Comparison of ENCODE assay signal across 9 mouse cellular contexts in genomic region chr17:31535871-31536629, GRCm38 (mm10). TPM values are rescaled to one million over a fixed set of nuclear protein-coding genes. Genes with fewer than 3 reads are reported as not detected.
A peak's percentile ranks its signal among the peaks of the same experiment; 100 is the strongest.
DNase-seq lines count a peak whose midpoint lies in the region; ATAC-seq and TF ChIP-seq lines count a peak whose summit lies in the region.
"Had no signal": no experiment of that assay in that cellular context is flagged by ENCODE, and none has a peak within 500 bp of the region (broad histone marks: within the 10 kb centered on the region; RNA-seq: fewer than 3 reads in every experiment).

No protein-coding gene starts in this region.

- H3K9ac ChIP-seq in ES-Bruce4 (ENCODE audit: low read depth, poor library complexity, severe bottlenecking) = 0 out of 2 replicates have a peak overlapping the region, but pooled peaks have one; percentile 12
- no peak overlapping the region for H3K9ac ChIP-seq in hindbrain, embryonic 15.5 days
- H3K9ac ChIP-seq in midbrain, embryonic 14.5 days (replicated peaks; ENCODE audit: low read length) = no peak overlapping the region
- H3K9ac ChIP-seq: liver, embryonic 15.5 days had no signal

- H3K27me3 ChIP-seq in ES-Bruce4 (ENCODE audit: control insufficient read depth, insufficient read depth, low read length, poor library complexity, severe bottlenecking) = no peaks in the 10 kb centered on the region
- H3K27me3 ChIP-seq in hindbrain, embryonic 15.5 days = no peaks in the 10 kb centered on the region
- no peaks in the 10 kb centered on the region for H3K27me3 ChIP-seq in midbrain, embryonic 14.5 days (ENCODE audit: control insufficient read depth, insufficient read depth, low read length)
- H3K27me3 ChIP-seq: liver, embryonic 15.5 days had no signal

- WGBS in hindbrain, embryonic 15.5 days = 14% methylated on average over 8 of the region's 8 CpGs
- 16% methylated on average over 8 of the region's 8 CpGs for WGBS in midbrain, embryonic 14.5 days

- 0 out of 2 replicates have a peak, but pooled peaks have one; percentile 3 for TF ChIP-seq EP300 in ES-Bruce4 (IDR thresholded peaks at IDR 0.05; ENCODE audit: insufficient read depth, low read depth, low read length)

- DNase-seq in brain, embryonic 18.5 days (ENCODE audit: low read depth, low spot score) = peak; percentile 75
- DNase-seq in gastrocnemius, postnatal 10 days = peak; percentile 73
- DNase-seq in layer of hippocampus, postnatal 36 days = peak; percentile 77 to 80
- DNase-seq in midbrain, embryonic 14.5 days = peak; percentile 81
- DNase-seq in testis, postnatal 14 days (ENCODE audit: low spot score) = peak; percentile 57
- DNase-seq in spleen, postnatal 36 days (ENCODE audit: low spot score in 2 of 2) = no peak

- H3K27ac ChIP-seq in ES-Bruce4 (ENCODE audit: insufficient read depth, low read length) = peak overlapping the region; percentile 67
- peak overlapping the region; percentile 89 for H3K27ac ChIP-seq in hindbrain, embryonic 15.5 days (replicated peaks)
- H3K27ac ChIP-seq in midbrain, embryonic 14.5 days (replicated peaks; ENCODE audit: low read depth, low read length) = peak overlapping the region; percentile 91
- H3K27ac ChIP-seq: liver, embryonic 15.5 days had no signal

- peak overlapping the region; percentile 43 for H3K4me3 ChIP-seq in ES-Bruce4 (ENCODE audit: low read depth, low read length)
- H3K4me3 ChIP-seq in hindbrain, embryonic 15.5 days = no peak overlapping the region
- H3K4me3 ChIP-seq in midbrain, embryonic 14.5 days (replicated peaks; ENCODE audit: low read depth, low read length) = no peak overlapping the region
- H3K4me3 ChIP-seq: liver, embryonic 15.5 days had no signal

- H3K4me1 ChIP-seq in ES-Bruce4 (ENCODE audit: control insufficient read depth, insufficient read depth, low read length) = peaks cover 6% of the 10 kb centered on the region
- peaks cover 16% of the 10 kb centered on the region for H3K4me1 ChIP-seq in hindbrain, embryonic 15.5 days (replicated peaks)
- peaks cover 12% of the 10 kb centered on the region for H3K4me1 ChIP-seq in midbrain, embryonic 14.5 days (ENCODE audit: control insufficient read depth, insufficient read depth, low read length)

- no peak for TF ChIP-seq POLR2A in ES-Bruce4 (IDR thresholded peaks at IDR 0.05; ENCODE audit: insufficient read depth, low read length)

- no peaks in the 10 kb centered on the region for H3K36me3 ChIP-seq in ES-Bruce4 (ENCODE audit: control insufficient read depth, insufficient read depth, low read length, poor library complexity, severe bottlenecking)
- H3K36me3 ChIP-seq in hindbrain, embryonic 15.5 days = peaks cover 9% of the 10 kb centered on the region; the same call in 1 of the 2 replicates
- peaks cover 7% of the 10 kb centered on the region for H3K36me3 ChIP-seq in midbrain, embryonic 14.5 days (ENCODE audit: control insufficient read depth, insufficient read depth, low read length)

- peak overlapping the region; percentile 11 for H3K4me2 ChIP-seq in hindbrain, embryonic 15.5 days
- 0 out of 2 replicates have a peak overlapping the region, but pooled peaks have one; percentile 18 for H3K4me2 ChIP-seq in midbrain, embryonic 14.5 days (ENCODE audit: low read length)
- H3K4me2 ChIP-seq: liver, embryonic 15.5 days had no signal

- TF ChIP-seq CTCF in ES-Bruce4 (IDR thresholded peaks at IDR 0.05; ENCODE audit: low read depth, low read length) = no peak

- ATAC-seq in hindbrain, embryonic 15.5 days (ENCODE audit: low FRiP score, low read depth) = peak; percentile 92
- peak; percentile 84 for ATAC-seq in midbrain, embryonic 14.5 days (ENCODE audit: low FRiP score, low TSS enrichment)

- H3K9me3 ChIP-seq in ES-Bruce4 (replicated peaks; ENCODE audit: control insufficient read depth, insufficient read depth, low read length, poor library complexity, severe bottlenecking) = no peaks in the 10 kb centered on the region
- H3K9me3 ChIP-seq in hindbrain, embryonic 15.5 days = no peaks in the 10 kb centered on the region
- H3K9me3 ChIP-seq in midbrain, embryonic 14.5 days (ENCODE audit: control insufficient read depth, low read length) = no peaks in the 10 kb centered on the region
- H3K9me3 ChIP-seq: liver, embryonic 15.5 days had no signal

RNA-seq across cellular contexts. Expression of gene Ndufv3, which starts 16.1 kb away (rescaled TPM):
- polyA plus RNA-seq in ES-Bruce4 (2011; ENCODE audit: insufficient read depth, insufficient read length, low read depth, missing spikeins) = 116 and 122 TPM in 2 replicates
- 100 to 1,000 TPM; 426 to 454 TPM for total RNA-seq in gastrocnemius, postnatal 10 days (2021)
- polyA plus RNA-seq in hindbrain, embryonic 15.5 days (2015; fragmentation: Nextera tagmentation; extraction: Ambion mirVana) = 445 and 471 TPM in 2 replicates
- total RNA-seq in layer of hippocampus, postnatal 36 days (2021) = 100 to 1,000 TPM; 267 to 275 TPM
- 419 and 525 TPM in 2 replicates for polyA plus RNA-seq in midbrain, embryonic 14.5 days (2014; fragmentation: Nextera tagmentation; extraction: Ambion mirVana)

RNA-seq across cellular contexts. Expression of gene Wdr4, which starts 16.3 kb away (rescaled TPM):
- polyA plus RNA-seq in ES-Bruce4 (2011; ENCODE audit: insufficient read depth, insufficient read length, low read depth, missing spikeins) = 24.0 and 25.0 TPM in 2 replicates
- total RNA-seq in gastrocnemius, postnatal 10 days (2021) = 10 to 100 TPM in 1 of 2 experiments, 1 to 10 TPM in 1; 8.9 to 11.0 TPM
- 37.2 and 38.1 TPM in 2 replicates for polyA plus RNA-seq in hindbrain, embryonic 15.5 days (2015; fragmentation: Nextera tagmentation; extraction: Ambion mirVana)
- 10 to 100 TPM; 19.5 to 22.6 TPM for total RNA-seq in layer of hippocampus, postnatal 36 days (2021)
- polyA plus RNA-seq in midbrain, embryonic 14.5 days (2014; fragmentation: Nextera tagmentation; extraction: Ambion mirVana) = 32.2 and 40.3 TPM in 2 replicates

RNA-seq across cellular contexts. Expression of gene Pknox1, which starts 28.5 kb away (rescaled TPM):
- 42.7 and 52.9 TPM in 2 replicates for polyA plus RNA-seq in ES-Bruce4 (2011; ENCODE audit: insufficient read depth, insufficient read length, low read depth, missing spikeins)
- total RNA-seq in gastrocnemius, postnatal 10 days (2021) = 10 to 100 TPM; 11.1 to 16.8 TPM
- polyA plus RNA-seq in hindbrain, embryonic 15.5 days (2015; fragmentation: Nextera tagmentation; extraction: Ambion mirVana) = 33.9 and 36.7 TPM in 2 replicates
- 10 to 100 TPM; 14.6 to 17.2 TPM for total RNA-seq in layer of hippocampus, postnatal 36 days (2021)
- 21.1 and 26.0 TPM in 2 replicates for polyA plus RNA-seq in midbrain, embryonic 14.5 days (2014; fragmentation: Nextera tagmentation; extraction: Ambion mirVana)

Comparison
In these comparisons a context has a peak if more than half of its experiments do, and no peak if none do; other contexts are left out.
1. DNase-seq: peak in brain, embryonic 18.5 days (single experiment), gastrocnemius, postnatal 10 days (single experiment), layer of hippocampus, postnatal 36 days (2 of 2), midbrain, embryonic 14.5 days (single experiment) and testis, postnatal 14 days (single experiment); none in spleen, postnatal 36 days (0 of 2).
2. Peak in every context shown above with its lines, with median percentiles within 50 percentile points of each other: H3K27ac ChIP-seq.